Comparison of ENCODE assay signal across 11 mouse cellular contexts in the genomic region with DNA sequence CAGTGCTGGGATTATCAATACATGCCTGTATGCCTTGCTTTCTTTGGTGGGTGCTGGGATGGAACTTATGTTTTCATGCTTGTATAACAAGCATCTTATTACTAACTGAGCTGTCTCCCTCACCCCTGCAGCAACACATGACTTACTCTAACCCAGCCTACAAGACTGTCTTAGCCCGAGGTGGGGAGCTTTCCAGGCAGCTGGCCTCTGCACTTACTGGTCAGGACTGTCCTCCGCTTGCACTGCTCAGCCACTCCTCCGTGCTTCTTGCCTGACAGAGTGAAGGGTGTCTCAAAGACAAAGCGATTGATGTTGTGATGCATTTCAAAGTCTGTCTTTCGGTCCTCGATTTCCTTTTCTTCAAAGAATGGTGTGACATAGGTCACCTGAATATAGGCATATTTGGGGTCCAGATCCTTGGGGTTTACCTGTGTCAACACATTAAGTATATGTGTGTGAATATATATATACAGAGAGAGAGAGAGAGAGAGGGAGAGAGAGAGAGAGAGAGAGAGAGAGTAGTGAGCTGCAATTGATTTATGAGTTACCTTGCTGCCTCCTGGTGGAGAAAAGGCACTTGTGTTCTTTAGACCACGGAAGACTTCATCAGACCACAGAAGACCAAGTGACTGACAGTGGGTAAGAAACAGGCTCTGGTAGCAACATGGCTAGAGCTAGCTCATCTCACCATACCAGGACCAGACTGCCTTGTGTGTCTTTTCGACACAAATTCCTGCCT. TPM values are rescaled to one million over a fixed set of nuclear protein-coding genes. Genes with fewer than 3 reads are reported as not detected.
DNase-seq lines count a peak whose midpoint lies in the region; ATAC-seq lines count a peak whose summit lies in the region.
"Had no signal": no experiment of that assay in that cellular context is flagged by ENCODE, and none has a peak within 500 bp of the region (broad histone marks: within the 10 kb centered on the region; RNA-seq: fewer than 3 reads in every experiment).

No protein-coding gene starts in this region.

- H3K27ac ChIP-seq in liver, embryonic 11.5 days (ENCODE audit: low read depth, low read length), result no peak overlapping the region
- H3K27ac ChIP-seq in liver, embryonic 12.5 days, result no peak overlapping the region
- no peak overlapping the region for H3K27ac ChIP-seq in neural tube, embryonic 15.5 days (replicated peaks)

- H3K36me3 ChIP-seq in liver, embryonic 11.5 days (ENCODE audit: control insufficient read depth, insufficient read depth, low read length), result no peaks in the 10 kb centered on the region
- no peaks in the 10 kb centered on the region for H3K36me3 ChIP-seq in liver, embryonic 12.5 days
- no peaks in the 10 kb centered on the region for H3K36me3 ChIP-seq in neural tube, embryonic 15.5 days

- no peak overlapping the region for H3K4me2 ChIP-seq in liver, embryonic 11.5 days
- H3K4me2 ChIP-seq in liver, embryonic 12.5 days, result no peak overlapping the region
- no peak overlapping the region for H3K4me2 ChIP-seq in neural tube, embryonic 15.5 days

- peak; percentile 22 to 42 for DNase-seq in cerebellum, postnatal 10 days
- no peak for DNase-seq in cerebellum, adult 11 months
- DNase-seq in liver, embryonic 11.5 days (ENCODE audit: low spot score), result no peak
- no peak for DNase-seq in left cerebral cortex, adult 18-20 months (ENCODE audit: low spot score in 2 of 2)
- no peak for DNase-seq in left cerebral cortex, adult 9 months (ENCODE audit: low spot score in 2 of 2)

- no peak overlapping the region for H3K4me3 ChIP-seq in liver, embryonic 11.5 days (ENCODE audit: low read depth, low read length)
- H3K4me3 ChIP-seq in liver, embryonic 12.5 days, result no peak overlapping the region
- H3K4me3 ChIP-seq in neural tube, embryonic 15.5 days (replicated peaks), result no peak overlapping the region

- H3K27me3 ChIP-seq in liver, embryonic 11.5 days (replicated peaks; ENCODE audit: control insufficient read depth, insufficient read depth, low read length), result no peaks in the 10 kb centered on the region
- H3K27me3 ChIP-seq in liver, embryonic 12.5 days (replicated peaks), result no peaks in the 10 kb centered on the region
- no peaks in the 10 kb centered on the region for H3K27me3 ChIP-seq in neural tube, embryonic 15.5 days (replicated peaks)

- peak; percentile 31; the same call in 1 of the 2 replicates for ATAC-seq in liver, embryonic 11.5 days (replicated peaks; ENCODE audit: low FRiP score)
- ATAC-seq in liver, embryonic 12.5 days, result no peak
- ATAC-seq in granulocyte monocyte progenitor cell, adult 5-6 weeks (replicated peaks; ENCODE audit: poor library complexity, severe bottlenecking), result peak; percentile 40; the same call in 1 of the 2 replicates
- ATAC-seq in neural tube, embryonic 15.5 days (ENCODE audit: low FRiP score), result 0 out of 2 replicates have a peak, but pooled peaks have one; percentile 11

- 62% methylated on average over 8 of the region's 8 CpGs for WGBS in liver, embryonic 11.5 days
- WGBS in liver, embryonic 12.5 days (ENCODE audit: insufficient replicate concordance), result 54% methylated on average over 8 of the region's 8 CpGs
- 66% methylated on average over 8 of the region's 8 CpGs for WGBS in neural tube, embryonic 15.5 days

- no peaks in the 10 kb centered on the region for H3K9me3 ChIP-seq in liver, embryonic 11.5 days (ENCODE audit: control insufficient read depth, low read length)
- no peaks in the 10 kb centered on the region for H3K9me3 ChIP-seq in liver, embryonic 12.5 days (replicated peaks)
- no peaks in the 10 kb centered on the region for H3K9me3 ChIP-seq in neural tube, embryonic 15.5 days (replicated peaks)

- no peaks in the 10 kb centered on the region for H3K4me1 ChIP-seq in liver, embryonic 11.5 days (replicated peaks; ENCODE audit: control insufficient read depth, insufficient read depth, low read length)
- H3K4me1 ChIP-seq in liver, embryonic 12.5 days, result no peaks in the 10 kb centered on the region
- H3K4me1 ChIP-seq in neural tube, embryonic 15.5 days, result no peaks in the 10 kb centered on the region

- no peak overlapping the region for H3K9ac ChIP-seq in liver, embryonic 11.5 days (ENCODE audit: low read depth, low read length)
- H3K9ac ChIP-seq in liver, embryonic 12.5 days, result no peak overlapping the region
- no peak overlapping the region for H3K9ac ChIP-seq in neural tube, embryonic 15.5 days (replicated peaks)

RNA-seq across cellular contexts. Expression of a gene that starts 51.1 kb away (rescaled TPM):
- polyA plus RNA-seq in liver, embryonic 11.5 days (2014; fragmentation: Nextera tagmentation; extraction: Ambion mirVana), result not detected in 2 replicates
- not detected in 2 replicates for polyA plus RNA-seq in liver, embryonic 12.5 days (2016; fragmentation: Nextera tagmentation; extraction: Ambion mirVana)
- not detected in 2 replicates for total RNA-seq in granulocyte monocyte progenitor cell, adult 5-6 weeks (2014; fragmentation: Nextera tagmentation)
- total RNA-seq in granulocyte monocyte progenitor cell, adult 5-6 weeks (2017), result not detected in 2 replicates
- polyA plus RNA-seq in neural tube, embryonic 15.5 days (2015; fragmentation: Nextera tagmentation; extraction: Ambion mirVana), result not detected in 2 replicates
- total RNA-seq in left cerebral cortex, adult 18-20 months (2021), result not detected
- total RNA-seq: layer of hippocampus, adult 18-20 months; neutrophil, adult 5-6 weeks had no signal
- polyA plus RNA-seq: C2C12 had no signal

Comparison
In these comparisons a context has a peak if more than half of its experiments do, and no peak if none do; other contexts are left out.
1. DNase-seq: peak in cerebellum, postnatal 10 days (2 of 2); none in cerebellum, adult 11 months (single experiment), liver, embryonic 11.5 days (single experiment), left cerebral cortex, adult 18-20 months (0 of 2) and left cerebral cortex, adult 9 months (0 of 2).